Mouse (Mus musculus) kidney, postnatal 10 days (tissue): Measurements from ENCODE around the gene Vmn1r180.
"Not testable (repeated sequence)": the region's sequence is repeated elsewhere in the genome, so short reads cannot be mapped to it uniquely, and the experiment has no call there.

ENCODE experiments used
- DNase-seq: peaks from one replicate; pipeline ENCODE4 v3.0.0; 2021; ENCODE audit warnings: mixed read lengths

Vmn1r180 gene

GRCm38 (mm10) chr7:23950332-23950731 lies at the start of gene Vmn1r180:
Gene Vmn1r180, plus strand, starts transcription at chr7:23950632.
- DNase-seq: no peak

GRCm38 (mm10) chr7:23926678-23927077 lies 23.8 kb upstream of the Vmn1r180 start, which contains the start of gene Vmn1r179:
Gene Vmn1r179, plus strand, starts transcription at chr7:23926978.
- DNase-seq: no peak

GRCm38 (mm10) chr7:23968044-23968443 lies 17.6 kb downstream of the Vmn1r180 start:
- DNase-seq: peak; percentile 30

GRCm38 (mm10) chr7:23974315-23974714 lies 23.9 kb downstream of the Vmn1r180 start, which contains the start of gene Vmn1r181:
Gene Vmn1r181, plus strand, starts transcription at chr7:23974615.
- not testable (repeated sequence) for DNase-seq

GRCm38 (mm10) chr7:24001391-24001790 lies 51.0 kb downstream of the Vmn1r180 start, which contains the start of gene V1rd19:
Gene V1rd19, plus strand, starts transcription at chr7:24001691.
- no peak for DNase-seq
